ENCODE assay signal across 8 mouse cellular contexts in the genomic region with DNA sequence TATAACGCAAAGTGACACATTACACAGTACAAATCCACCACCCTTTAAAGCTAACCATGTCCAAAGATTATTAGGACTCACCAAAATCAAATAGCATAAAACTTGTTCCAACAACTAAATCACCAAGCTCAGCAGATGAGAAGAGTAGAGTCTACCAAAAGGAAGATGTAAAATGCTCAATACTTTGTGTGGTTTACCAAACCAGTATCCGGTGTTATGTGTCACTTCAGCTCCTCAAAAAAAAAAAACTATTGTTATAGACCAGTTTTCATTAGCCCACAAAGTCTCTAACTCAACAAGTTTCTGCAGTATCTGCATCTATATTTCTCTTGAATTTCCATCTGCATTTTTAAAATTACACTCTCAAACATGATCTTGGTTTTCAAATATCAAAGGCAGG. TPM values are rescaled to one million over a fixed set of nuclear protein-coding genes. Genes with fewer than 3 reads are reported as not detected.
DNase-seq lines count a peak whose midpoint lies in the region; ATAC-seq lines count a peak whose summit lies in the region.

No protein-coding gene starts in this region.

- H3K27ac ChIP-seq in heart, embryonic 10.5 days, result peak overlapping the region; percentile 100; the same call in 1 of the 2 replicates
- peak overlapping the region; percentile 100 for H3K27ac ChIP-seq in forebrain, embryonic 15.5 days (replicated peaks)
- peak overlapping the region; percentile 99 for H3K27ac ChIP-seq in liver, embryonic 15.5 days (replicated peaks)

- H3K9ac ChIP-seq in forebrain, embryonic 15.5 days (replicated peaks), result peak overlapping the region; percentile 94; the same call in 1 of the 2 replicates
- peak overlapping the region; percentile 99 for H3K9ac ChIP-seq in liver, embryonic 15.5 days

- H3K4me1 ChIP-seq in heart, embryonic 10.5 days, result peaks cover 10% of the 10 kb centered on the region
- peaks cover 25% of the 10 kb centered on the region for H3K4me1 ChIP-seq in forebrain, embryonic 15.5 days
- H3K4me1 ChIP-seq in liver, embryonic 15.5 days (replicated peaks), result peaks cover 43% of the 10 kb centered on the region

- no peaks in the 10 kb centered on the region for H3K9me3 ChIP-seq in heart, embryonic 10.5 days
- no peaks in the 10 kb centered on the region for H3K9me3 ChIP-seq in forebrain, embryonic 15.5 days
- H3K9me3 ChIP-seq in liver, embryonic 15.5 days (replicated peaks), result no peaks in the 10 kb centered on the region

- intact Hi-C loops in heart, postnatal 25 days (cut with DNase I), result no loop called here

- H3K4me3 ChIP-seq in heart, embryonic 10.5 days, result peak overlapping the region; percentile 90
- peak overlapping the region; percentile 83 for H3K4me3 ChIP-seq in forebrain, embryonic 15.5 days
- H3K4me3 ChIP-seq in liver, embryonic 15.5 days (replicated peaks), result peak overlapping the region; percentile 96

- H3K4me2 ChIP-seq in forebrain, embryonic 15.5 days (replicated peaks), result peak overlapping the region; percentile 53
- peak overlapping the region; percentile 80 for H3K4me2 ChIP-seq in liver, embryonic 15.5 days

- 51% methylated on average over 2 of the region's 2 CpGs for WGBS in heart, embryonic 10.5 days
- 58% methylated on average over 2 of the region's 2 CpGs for WGBS in forebrain, embryonic 15.5 days
- 29% methylated on average over 2 of the region's 2 CpGs for WGBS in liver, embryonic 15.5 days (ENCODE audit: insufficient replicate concordance)

- ATAC-seq in forebrain, embryonic 15.5 days (replicated peaks), result no peak
- no peak for ATAC-seq in liver, embryonic 15.5 days (ENCODE audit: insufficient read depth)
- ATAC-seq in cerebellum, adult (ENCODE audit: insufficient number of reproducible peaks, low FRiP score, low TSS enrichment), result no peak

- no peaks in the 10 kb centered on the region for H3K36me3 ChIP-seq in heart, embryonic 10.5 days
- no peaks in the 10 kb centered on the region for H3K36me3 ChIP-seq in forebrain, embryonic 15.5 days
- no peaks in the 10 kb centered on the region for H3K36me3 ChIP-seq in liver, embryonic 15.5 days (replicated peaks)

- H3K27me3 ChIP-seq in heart, embryonic 10.5 days (ENCODE audit: insufficient read depth, poor library complexity, severe bottlenecking), result no peaks in the 10 kb centered on the region
- H3K27me3 ChIP-seq in forebrain, embryonic 15.5 days, result no peaks in the 10 kb centered on the region
- H3K27me3 ChIP-seq in liver, embryonic 15.5 days, result no peaks in the 10 kb centered on the region

- no peak for DNase-seq in heart, embryonic 10.5 days (ENCODE audit: low spot score)
- DNase-seq in heart, postnatal 25 days (ENCODE audit: low spot score), result no peak
- peak; percentile 76 for DNase-seq in CD4-positive helper T cell, adult 2 months (ENCODE audit: low read depth, low spot score)
- no peak for DNase-seq in retina, postnatal 1 day
- no peak for DNase-seq in embryo, embryonic 9.5 days (ENCODE audit: extremely low spot score)

RNA-seq across cellular contexts. Expression of a gene that starts 25.3 kb away (rescaled TPM):
- 15.3 and 19.3 TPM in 2 replicates for polyA plus RNA-seq in heart, embryonic 10.5 days (2016; fragmentation: Nextera tagmentation; extraction: Ambion mirVana)
- 10 to 100 TPM; 26.3 to 28.1 TPM for total RNA-seq in heart, postnatal 25 days (2021)
- 30.3 and 30.6 TPM in 2 replicates for polyA plus RNA-seq in forebrain, embryonic 15.5 days (2015; fragmentation: Nextera tagmentation; extraction: Ambion mirVana)
- polyA plus RNA-seq in liver, embryonic 15.5 days (2015; fragmentation: Nextera tagmentation; extraction: Ambion mirVana), result 4.7 and 5.2 TPM in 2 replicates
